Mouse (Mus musculus): ENCODE measurements around the gene Ctnnal1. TPM values are rescaled to one million over a fixed set of nuclear protein-coding genes. Genes with fewer than 3 reads are reported as not detected.

The Ctnnal1 gene
- polyA plus RNA-seq, 1 experiment from 2014 or later, result 12.7 TPM

DNA sequence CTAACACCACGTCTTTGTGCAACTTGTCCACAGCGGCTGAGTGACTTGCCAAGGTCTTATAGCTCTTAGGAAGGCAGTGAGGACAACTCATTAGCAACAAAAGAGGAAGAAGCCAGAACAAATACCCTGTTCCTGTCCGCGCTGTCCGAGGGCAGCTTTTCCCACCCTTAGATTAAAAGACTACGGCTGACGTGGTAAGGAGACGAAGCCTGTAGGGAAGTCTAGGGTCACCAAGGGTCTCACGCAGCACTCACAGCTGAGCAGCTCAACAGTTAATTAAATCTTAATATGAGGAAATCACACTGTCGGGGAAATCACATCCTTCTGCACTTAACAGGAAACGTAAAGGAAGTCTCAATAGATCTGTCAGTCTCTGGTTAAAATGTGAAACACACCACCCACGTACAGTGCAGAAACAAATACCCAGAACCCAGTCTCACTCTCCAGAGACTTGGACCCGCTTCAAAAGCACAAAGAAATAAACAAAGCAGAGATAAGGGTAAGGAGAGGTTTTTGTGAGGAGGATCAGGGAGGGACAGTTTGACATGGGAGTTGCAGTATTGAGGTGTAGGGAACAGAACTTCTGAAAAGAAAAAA, 33.9 kb downstream of the Ctnnal1 start:
- WGBS, result 57% methylated on average over 13 of the region's 13 CpGs
- Histone ChIP-seq H3K36me3 (ENCODE audit: control insufficient read depth, insufficient read depth, low read length) (peaks cover 25% of the 10 kb centered on the region), H3K9me3 (replicated peaks; ENCODE audit: control insufficient read depth, low read length, poor library complexity, severe bottlenecking) (no peaks in the 10 kb centered on the region), H3K9ac (ENCODE audit: low read depth, low read length) (no peak overlapping the region), H3K4me2 (ENCODE audit: low read length) (no peak overlapping the region), H3K4me3 (ENCODE audit: low read depth, low read length) (no peak overlapping the region), H3K27ac (ENCODE audit: low read length) (no peak overlapping the region), H3K4me1 (ENCODE audit: control insufficient read depth, insufficient read depth, low read length) (no peaks in the 10 kb centered on the region; the same call in 1 of the 2 replicates), H3K27me3 (ENCODE audit: control insufficient read depth, insufficient read depth, low read depth, low read length) (no peaks in the 10 kb centered on the region)
- ATAC-seq, result no peak

DNA sequence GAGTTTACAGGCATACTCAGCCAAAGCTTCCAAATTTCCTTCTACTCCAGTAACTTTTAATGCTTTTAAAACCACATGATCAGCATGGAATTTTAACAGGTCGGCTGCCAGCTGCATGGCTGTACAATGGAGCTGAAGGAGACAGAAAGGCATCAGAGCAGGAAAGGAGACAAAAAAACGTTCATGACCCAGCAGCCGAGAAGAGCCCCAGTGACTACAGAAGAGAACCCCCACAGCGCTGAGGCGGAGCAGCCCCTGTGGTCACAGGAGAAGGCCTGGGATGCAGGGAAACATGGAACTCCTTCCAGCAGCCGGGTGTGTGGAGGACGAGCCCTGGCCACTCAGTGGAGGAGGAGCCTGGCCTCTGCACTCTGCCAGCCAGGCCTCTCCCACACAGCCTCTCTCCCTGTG, 35.5 kb downstream of the Ctnnal1 start:
- H3K27me3 ChIP-seq (ENCODE audit: control insufficient read depth, insufficient read depth, low read depth, low read length), result no peaks in the 10 kb centered on the region
- H3K4me2 ChIP-seq (ENCODE audit: low read length), result no peak overlapping the region
- H3K9ac ChIP-seq (ENCODE audit: low read depth, low read length), result no peak overlapping the region
- no peak overlapping the region for H3K27ac ChIP-seq (ENCODE audit: low read length)
- no peak for ATAC-seq
- peaks cover 23% of the 10 kb centered on the region for H3K36me3 ChIP-seq (ENCODE audit: control insufficient read depth, insufficient read depth, low read length)
- H3K9me3 ChIP-seq (replicated peaks; ENCODE audit: control insufficient read depth, low read length, poor library complexity, severe bottlenecking), result no peaks in the 10 kb centered on the region
- H3K4me3 ChIP-seq (ENCODE audit: low read depth, low read length), result no peak overlapping the region
- H3K4me1 ChIP-seq (ENCODE audit: control insufficient read depth, insufficient read depth, low read length), result no peaks in the 10 kb centered on the region; the same call in 1 of the 2 replicates
- 55% methylated on average over 7 of the region's 7 CpGs for WGBS

DNA sequence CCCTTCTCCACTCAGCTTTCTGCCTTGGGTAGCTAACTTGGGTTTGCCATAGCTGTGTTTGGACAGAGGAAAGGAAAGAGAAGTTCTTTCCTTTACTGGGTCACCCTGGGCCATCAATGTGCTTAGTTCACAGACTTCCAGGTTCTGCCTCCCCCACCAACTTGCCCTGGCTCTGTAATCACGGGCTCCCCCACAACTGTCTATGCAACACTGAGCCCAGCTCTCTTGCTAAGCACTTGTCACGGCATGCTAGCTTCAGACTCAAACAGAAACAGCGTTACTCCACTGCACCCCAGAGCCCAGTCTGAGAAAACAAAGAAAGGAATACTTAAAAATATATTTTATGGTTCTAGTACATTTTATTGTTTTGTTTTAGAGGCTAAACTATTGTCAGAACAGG, 36.1 kb downstream of the Ctnnal1 start:
- no peak overlapping the region for H3K4me2 ChIP-seq (ENCODE audit: low read length)
- H3K4me3 ChIP-seq (ENCODE audit: low read depth, low read length), result no peak overlapping the region
- ATAC-seq, result no peak
- H3K9me3 ChIP-seq (replicated peaks; ENCODE audit: control insufficient read depth, low read length, poor library complexity, severe bottlenecking), result no peaks in the 10 kb centered on the region
- no peak overlapping the region for H3K9ac ChIP-seq (ENCODE audit: low read depth, low read length)
- H3K36me3 ChIP-seq (ENCODE audit: control insufficient read depth, insufficient read depth, low read length), result peaks cover 23% of the 10 kb centered on the region
- 76% methylated on average over 3 of the region's 3 CpGs for WGBS
- H3K27me3 ChIP-seq (ENCODE audit: control insufficient read depth, insufficient read depth, low read depth, low read length), result no peaks in the 10 kb centered on the region
- no peaks in the 10 kb centered on the region; the same call in 1 of the 2 replicates for H3K4me1 ChIP-seq (ENCODE audit: control insufficient read depth, insufficient read depth, low read length)
- H3K27ac ChIP-seq (ENCODE audit: low read length), result no peak overlapping the region

DNA sequence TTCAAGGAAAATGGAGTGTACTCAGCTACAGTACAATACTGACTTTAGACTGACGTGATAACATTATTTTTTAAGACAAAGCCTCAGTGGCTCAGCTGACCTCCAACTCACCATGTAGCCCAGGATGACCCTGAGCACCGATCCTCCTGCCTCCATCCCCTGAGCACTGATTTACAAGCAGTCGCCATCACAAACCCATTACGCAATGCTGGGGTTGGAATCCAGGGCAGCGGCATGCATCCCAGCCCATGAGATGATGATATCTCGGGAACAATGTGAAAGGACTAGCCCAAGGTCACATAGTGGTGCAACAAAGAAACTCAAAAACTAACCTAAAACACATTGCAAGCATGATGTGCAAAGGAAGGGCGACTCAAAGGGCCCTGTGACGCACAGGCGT, 40.8 kb downstream of the Ctnnal1 start:
- WGBS, result 94% methylated on average over 9 of the region's 9 CpGs
- no peak overlapping the region for H3K27ac ChIP-seq (ENCODE audit: low read length)
- H3K9ac ChIP-seq (ENCODE audit: low read depth, low read length), result no peak overlapping the region
- ATAC-seq, result no peak
- H3K36me3 ChIP-seq (ENCODE audit: control insufficient read depth, insufficient read depth, low read length), result peaks cover 11% of the 10 kb centered on the region
- H3K4me1 ChIP-seq (ENCODE audit: control insufficient read depth, insufficient read depth, low read length), result no peaks in the 10 kb centered on the region
- H3K4me3 ChIP-seq (ENCODE audit: low read depth, low read length), result no peak overlapping the region
- no peaks in the 10 kb centered on the region for H3K9me3 ChIP-seq (replicated peaks; ENCODE audit: control insufficient read depth, low read length, poor library complexity, severe bottlenecking)
- H3K4me2 ChIP-seq (ENCODE audit: low read length), result no peak overlapping the region
- H3K27me3 ChIP-seq (ENCODE audit: control insufficient read depth, insufficient read depth, low read depth, low read length), result no peaks in the 10 kb centered on the region

DNA sequence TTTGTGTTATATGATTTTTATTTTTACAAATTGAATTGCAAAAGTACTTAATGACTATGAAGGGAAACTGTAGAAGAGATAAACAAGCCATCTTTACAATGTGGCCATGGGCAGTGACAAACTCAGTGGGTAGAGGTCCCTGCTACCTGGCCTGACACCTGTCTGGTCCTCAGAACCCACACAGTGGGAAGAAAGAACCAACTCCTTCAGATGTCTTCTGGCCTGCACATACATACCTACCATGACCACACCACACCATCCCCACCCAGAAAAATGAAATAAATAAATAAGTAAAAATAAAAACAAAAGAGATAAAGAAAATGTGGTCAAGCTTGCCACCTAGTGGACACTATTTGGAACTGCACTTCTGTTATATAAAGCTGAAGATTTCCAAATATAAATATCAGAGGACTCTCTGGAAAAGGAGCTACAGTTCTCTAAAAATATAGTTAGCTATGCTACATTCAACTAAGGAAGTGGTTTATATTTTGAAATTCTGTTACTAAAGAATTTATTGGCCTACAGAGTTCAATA, 44.9 kb downstream of the Ctnnal1 start:
- ATAC-seq, result no peak
- Histone ChIP-seq H3K4me2 (ENCODE audit: low read length) (no peak overlapping the region), H3K36me3 (ENCODE audit: control insufficient read depth, insufficient read depth, low read length) (0 out of 2 replicates have a peak, but pooled peaks cover 3% of the 10 kb centered on the region)

DNA sequence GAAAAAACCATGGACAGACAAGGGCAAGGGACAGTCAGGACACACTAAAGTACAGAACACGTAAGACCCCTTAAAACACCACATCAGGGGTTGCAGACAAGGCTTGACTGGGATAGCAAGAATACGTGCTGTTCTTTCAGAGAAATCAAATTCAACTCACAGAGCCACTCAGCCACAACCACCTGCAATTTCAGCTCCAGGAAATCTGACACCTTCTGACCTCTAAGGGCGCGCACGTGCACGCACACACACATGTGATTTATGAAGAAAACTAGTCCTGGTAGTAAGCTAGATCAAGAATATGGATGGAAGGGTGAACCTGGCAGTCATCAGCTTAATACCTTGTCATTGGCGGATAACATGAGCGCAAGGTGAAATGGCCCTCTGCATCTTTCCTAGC, 49.9 kb downstream of the Ctnnal1 start:
- H3K27me3 ChIP-seq (ENCODE audit: control insufficient read depth, insufficient read depth, low read depth, low read length), result no peaks in the 10 kb centered on the region
- 94% methylated on average over 8 of the region's 8 CpGs for WGBS
- peaks cover 10% of the 10 kb centered on the region for H3K36me3 ChIP-seq (ENCODE audit: control insufficient read depth, insufficient read depth, low read length)
- no peak overlapping the region for H3K4me2 ChIP-seq (ENCODE audit: low read length)
- no peak for ATAC-seq
- H3K4me1 ChIP-seq (ENCODE audit: control insufficient read depth, insufficient read depth, low read length), result no peaks in the 10 kb centered on the region
- H3K4me3 ChIP-seq (ENCODE audit: low read depth, low read length), result no peak overlapping the region
- no peak overlapping the region for H3K9ac ChIP-seq (ENCODE audit: low read depth, low read length)
- no peak overlapping the region for H3K27ac ChIP-seq (ENCODE audit: low read length)
- no peaks in the 10 kb centered on the region for H3K9me3 ChIP-seq (replicated peaks; ENCODE audit: control insufficient read depth, low read length, poor library complexity, severe bottlenecking)

More for the DNA sequence above, 44.9 kb downstream of the Ctnnal1 start:
- Histone ChIP-seq H3K9me3 (replicated peaks; ENCODE audit: control insufficient read depth, low read length, poor library complexity, severe bottlenecking) (no peaks in the 10 kb centered on the region), H3K9ac (ENCODE audit: low read depth, low read length) (no peak overlapping the region), H3K4me3 (ENCODE audit: low read depth, low read length) (no peak overlapping the region), H3K27me3 (ENCODE audit: control insufficient read depth, insufficient read depth, low read depth, low read length) (no peaks in the 10 kb centered on the region), H3K27ac (ENCODE audit: low read length) (no peak overlapping the region), H3K4me1 (ENCODE audit: control insufficient read depth, insufficient read depth, low read length) (no peaks in the 10 kb centered on the region)

DNA sequence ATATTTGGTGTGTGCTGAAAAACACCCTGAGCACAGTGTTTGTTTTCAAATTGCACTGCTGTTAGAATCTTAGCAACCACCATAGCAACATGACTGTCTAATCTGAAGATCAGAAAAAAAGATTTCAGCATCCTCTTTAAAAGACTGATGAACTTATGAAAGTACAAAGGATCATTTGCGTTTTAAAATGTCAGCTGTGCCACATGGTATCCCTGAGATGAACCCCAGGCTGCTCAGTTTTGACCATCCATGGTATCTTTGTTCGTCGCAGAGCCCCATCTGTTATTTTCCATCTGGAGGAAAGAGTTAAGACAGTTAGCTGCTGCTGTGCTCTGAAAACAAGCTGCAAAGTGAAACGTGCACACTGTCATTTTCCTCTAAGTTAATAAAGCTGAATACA, 52.9 kb downstream of the Ctnnal1 start:
- Histone ChIP-seq H3K36me3 (ENCODE audit: control insufficient read depth, insufficient read depth, low read length) (peaks cover 14% of the 10 kb centered on the region), H3K9me3 (replicated peaks; ENCODE audit: control insufficient read depth, low read length, poor library complexity, severe bottlenecking) (no peaks in the 10 kb centered on the region), H3K4me3 (ENCODE audit: low read depth, low read length) (no peak overlapping the region), H3K4me1 (ENCODE audit: control insufficient read depth, insufficient read depth, low read length) (no peaks in the 10 kb centered on the region), H3K9ac (ENCODE audit: low read depth, low read length) (no peak overlapping the region), H3K27me3 (ENCODE audit: control insufficient read depth, insufficient read depth, low read depth, low read length) (no peaks in the 10 kb centered on the region), H3K4me2 (ENCODE audit: low read length) (no peak overlapping the region), H3K27ac (ENCODE audit: low read length) (no peak overlapping the region)
- 81% methylated on average over 4 of the region's 4 CpGs for WGBS
- ATAC-seq, result no peak

DNA sequence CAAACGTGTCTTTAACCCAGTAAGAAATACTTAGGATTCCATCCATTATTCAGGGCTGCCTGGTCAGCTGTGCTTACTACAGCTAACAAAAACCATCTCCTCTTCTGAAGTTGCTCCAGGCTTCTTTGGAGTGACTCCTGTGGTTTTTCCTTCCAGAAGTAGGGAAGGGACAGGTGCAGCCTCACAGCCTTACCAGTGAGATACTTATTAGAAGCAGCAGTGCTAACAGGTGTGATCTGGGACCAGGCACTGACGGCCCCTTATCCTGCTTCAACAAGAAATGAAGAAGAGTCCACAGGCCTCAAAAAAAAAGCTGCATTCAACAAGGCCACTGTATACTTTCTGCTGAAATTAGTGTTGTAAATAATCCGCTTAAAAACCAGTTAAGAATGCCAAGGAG, 53.3 kb downstream of the Ctnnal1 start:
- H3K9ac ChIP-seq (ENCODE audit: low read depth, low read length), result no peak overlapping the region
- no peak overlapping the region for H3K27ac ChIP-seq (ENCODE audit: low read length)
- no peaks in the 10 kb centered on the region for H3K27me3 ChIP-seq (ENCODE audit: control insufficient read depth, insufficient read depth, low read depth, low read length)
- H3K4me2 ChIP-seq (ENCODE audit: low read length), result no peak overlapping the region
- H3K4me1 ChIP-seq (ENCODE audit: control insufficient read depth, insufficient read depth, low read length), result no peaks in the 10 kb centered on the region
- H3K36me3 ChIP-seq (ENCODE audit: control insufficient read depth, insufficient read depth, low read length), result peaks cover 16% of the 10 kb centered on the region
- ATAC-seq, result no peak
- WGBS, result 61% methylated on average over 3 of the region's 3 CpGs
- no peaks in the 10 kb centered on the region for H3K9me3 ChIP-seq (replicated peaks; ENCODE audit: control insufficient read depth, low read length, poor library complexity, severe bottlenecking)
- no peak overlapping the region for H3K4me3 ChIP-seq (ENCODE audit: low read depth, low read length)

DNA sequence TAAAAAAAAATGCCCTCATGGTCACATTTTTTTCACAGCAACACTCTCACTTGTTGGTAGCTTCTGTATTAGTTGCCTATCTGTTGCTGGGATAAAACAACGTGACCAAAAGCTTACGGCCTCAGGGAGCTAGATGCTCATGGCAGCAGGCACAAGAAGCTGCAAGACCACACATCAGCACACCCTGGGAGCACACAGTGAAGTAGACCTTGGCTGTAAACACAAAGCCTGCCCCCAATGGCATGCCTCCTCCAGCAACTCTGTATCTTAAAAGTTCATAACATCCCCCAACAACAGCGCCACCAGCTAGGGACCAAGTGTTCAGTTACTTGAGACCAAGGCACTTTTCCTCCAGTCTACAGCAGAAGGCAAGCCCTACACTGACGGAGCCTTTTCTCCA, 55.9 kb downstream of the Ctnnal1 start:
- 76% methylated on average over 4 of the region's 4 CpGs for WGBS
- Histone ChIP-seq H3K27me3 (ENCODE audit: control insufficient read depth, insufficient read depth, low read depth, low read length) (no peaks in the 10 kb centered on the region), H3K9ac (ENCODE audit: low read depth, low read length) (no peak overlapping the region), H3K9me3 (replicated peaks; ENCODE audit: control insufficient read depth, low read length, poor library complexity, severe bottlenecking) (no peaks in the 10 kb centered on the region), H3K27ac (ENCODE audit: low read length) (no peak overlapping the region), H3K4me3 (ENCODE audit: low read depth, low read length) (no peak overlapping the region), H3K4me2 (ENCODE audit: low read length) (no peak overlapping the region), H3K36me3 (ENCODE audit: control insufficient read depth, insufficient read depth, low read length) (peaks cover 17% of the 10 kb centered on the region), H3K4me1 (ENCODE audit: control insufficient read depth, insufficient read depth, low read length) (peaks cover 5% of the 10 kb centered on the region)
- ATAC-seq, result no peak

Data from midbrain, embryonic 16.5 days (tissue).